Mouse (Mus musculus) lung, postnatal 14 days (tissue): ENCODE data around the gene Klk5.
A peak's percentile ranks its signal among the peaks of the same experiment; 100 is the strongest.

ENCODE experiments used
- DNase-seq: peaks from one replicate; pipeline ENCODE4 v3.0.0; 2021

The Klk5 gene

GRCm38 (mm10) chr7:43880912-43881311 lies 39.1 kb downstream of the Klk5 start, which contains the start of gene Klk4:
TSS of gene Klk4 (plus strand) at chr7:43881160.
- no peak for DNase-seq

- DNase-seq = no peak
These were observed 40.6 kb downstream of the Klk5 start for GRCm38 (mm10) chr7:43882346-43882745.

- no peak for DNase-seq
These were observed 41.0 kb downstream of the Klk5 start for GRCm38 (mm10) chr7:43882811-43883210.

GRCm38 (mm10) chr7:43883547-43883946 lies 41.8 kb downstream of the Klk5 start:
- peak; percentile 27 for DNase-seq

- no peak for DNase-seq
These were observed 49.6 kb downstream of the Klk5 start for GRCm38 (mm10) chr7:43891365-43891764.

- DNase-seq = no peak
These were observed 50.0 kb downstream of the Klk5 start for GRCm38 (mm10) chr7:43891788-43892187.

- peak; percentile 87 for DNase-seq
These were observed 53.1 kb downstream of the Klk5 start for GRCm38 (mm10) chr7:43894836-43895235.
